Mouse (Mus musculus) small intestine, adult 2 months (tissue): Measurements from ENCODE around the gene Atf6b. TPM values are rescaled to one million over a fixed set of nuclear protein-coding genes. Genes with fewer than 3 reads are reported as not detected.

Source experiments
- H3K27ac ChIP-seq: fragments of 200-500 bp; 2 replicates; pipeline ENCODE4 v1.5.1; 2012; ENCODE audit warnings: low read depth, low read length, control low read depth, inconsistent platforms; ENCODE audit not compliant: insufficient read depth
- H3K27me3 ChIP-seq: fragments of 200-500 bp; 2 replicates; pipeline ENCODE4 v1.6.1; 2012; ENCODE audit warnings: mild to moderate bottlenecking, moderate library complexity, low read length, inconsistent platforms; ENCODE audit not compliant: control insufficient read depth, insufficient read depth
- H3K36me3 ChIP-seq: fragments of 200-500 bp; 2 replicates; pipeline ENCODE4 v1.6.1; 2012; ENCODE audit warnings: mild to moderate bottlenecking, low read length, control low read depth, inconsistent platforms; ENCODE audit not compliant: control insufficient read depth, insufficient read depth
- H3K4me1 ChIP-seq: fragments of 200-500 bp; 2 replicates; pipeline ENCODE4 v1.6.1; 2012; ENCODE audit warnings: low read length, inconsistent platforms, mixed read lengths; ENCODE audit not compliant: control insufficient read depth, insufficient read depth, insufficient read length
- H3K4me3 ChIP-seq: fragments of 200-500 bp; 2 replicates; pipeline ENCODE4 v1.5.1; 2012; ENCODE audit warnings: low read depth, mild to moderate bottlenecking, control low read depth, inconsistent platforms, low read length, moderate library complexity
- CTCF ChIP-seq: fragments of 200-500 bp; IDR thresholded peaks from 2 replicates; pipeline ENCODE4 v1.5.1; 2012; ENCODE audit warnings: low read depth, mild to moderate bottlenecking, control low read depth, inconsistent platforms, low read length, moderate library complexity, mixed read lengths; ENCODE audit not compliant: insufficient replicate concordance, insufficient read length; ENCODE audit errors: extremely low read depth
- POLR2A ChIP-seq: fragments of 200-500 bp; IDR thresholded peaks from 2 replicates; pipeline ENCODE4 v1.6.1; 2012; ENCODE audit warnings: low read depth, mild to moderate bottlenecking, control low read depth, inconsistent platforms, low read length, moderate library complexity
- WGBS: fragments of 180-500 bp; shearing (Covaris S2); methylation state at CpG from one replicate; pipeline ENCODE4 v1.1.7; 2018; 5-methylcytosine and 5-hydroxymethylcytosine counted together
- polyA plus RNA-seq: library from polyadenylated mRNA; depleted of rRNA; stranded (reverse); fragments of >200 nt; gene quantifications from 2 replicates; pipeline ENCODE4 v1.2.3, GENCODE M21; 2012

The Atf6b gene
- polyA plus RNA-seq, 1 experiment = 48.0 TPM

DNA sequence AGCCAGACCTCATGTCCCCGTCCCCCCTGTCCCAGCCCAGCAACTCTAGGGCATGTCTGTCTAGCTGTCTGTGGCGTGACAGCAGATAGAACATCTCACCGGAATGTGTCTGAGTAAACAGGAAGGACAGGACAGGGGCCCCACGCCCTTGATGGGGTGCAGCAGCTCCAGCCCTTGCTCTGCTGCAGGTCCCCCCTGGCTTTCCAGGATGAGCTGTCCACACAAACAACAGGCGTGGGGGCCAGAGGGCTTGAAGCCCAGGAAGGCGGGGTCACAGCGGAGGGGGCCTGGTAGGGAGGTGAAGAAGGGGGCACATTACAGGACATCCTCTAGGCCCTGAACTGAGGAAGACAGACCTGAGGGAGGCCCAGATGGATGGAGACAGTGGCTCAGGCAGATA, 8.2 kb downstream of the Atf6b start:
- Histone ChIP-seq H3K27me3 (no peaks in the 10 kb centered on the region), H3K27ac (peak overlapping the region; percentile 67), H3K4me3 (no peak overlapping the region), H3K4me1 (peaks cover 7% of the 10 kb centered on the region), H3K36me3 (peaks cover 32% of the 10 kb centered on the region)
- WGBS = 70% methylated on average over 7 of the region's 7 CpGs
- no peak for TF ChIP-seq CTCF

GRCm38 (mm10) chr17:34655581-34655991, 8.6 kb downstream of the Atf6b start:
- Histone ChIP-seq H3K36me3 (peaks cover 29% of the 10 kb centered on the region), H3K27me3 (peaks cover 2% of the 10 kb centered on the region; the same call in 1 of the 2 replicates), H3K4me3 (no peak overlapping the region), H3K27ac (peak overlapping the region; percentile 67), H3K4me1 (peaks cover 7% of the 10 kb centered on the region)
- WGBS = 27% methylated on average over 4 of the region's 4 CpGs
- no peak for TF ChIP-seq POLR2A
- TF ChIP-seq CTCF = peak; percentile 6; the same call in 1 of the 2 replicates

DNA sequence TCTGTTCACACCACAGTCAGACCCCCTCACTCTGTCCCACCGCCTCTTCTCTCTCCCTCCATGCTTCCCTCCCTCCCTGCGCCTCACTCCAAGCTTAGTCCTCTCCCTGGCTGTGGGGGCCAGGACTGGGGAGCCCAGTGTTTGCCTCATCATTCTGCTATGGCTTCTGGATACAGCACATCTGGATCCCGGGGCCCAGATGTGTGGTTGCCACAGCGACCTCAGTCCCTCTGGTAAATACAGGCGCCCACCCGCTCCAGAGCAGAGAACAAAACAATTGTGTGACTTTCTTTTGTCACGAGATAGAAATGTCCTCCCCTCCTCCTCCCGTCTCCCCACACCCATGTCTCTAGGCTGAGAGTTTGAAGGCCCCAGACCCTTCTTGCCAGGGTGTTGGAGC, 9.7 kb downstream of the Atf6b start:
- WGBS = 50% methylated on average over 8 of the region's 8 CpGs
- H3K4me3 ChIP-seq = no peak overlapping the region
- H3K27me3 ChIP-seq = peaks cover 4% of the 10 kb centered on the region; the same call in 1 of the 2 replicates
- H3K27ac ChIP-seq = peak overlapping the region; percentile 58
- H3K36me3 ChIP-seq = peaks cover 19% of the 10 kb centered on the region
- TF ChIP-seq POLR2A = no peak
- peaks cover 15% of the 10 kb centered on the region for H3K4me1 ChIP-seq

GRCm38 (mm10) chr17:34657271-34657670, 10.3 kb downstream of the Atf6b start:
- Histone ChIP-seq H3K36me3 (peaks cover 13% of the 10 kb centered on the region), H3K27ac (no peak overlapping the region), H3K27me3 (peaks cover 4% of the 10 kb centered on the region; the same call in 1 of the 2 replicates), H3K4me1 (peaks cover 15% of the 10 kb centered on the region), H3K4me3 (no peak overlapping the region)
- TF ChIP-seq CTCF (no peak), POLR2A (no peak)
- 32% methylated on average over 2 of the region's 2 CpGs for WGBS

- H3K4me3 ChIP-seq = no peak overlapping the region
- WGBS = 51% methylated on average over 2 of the region's 2 CpGs
- peaks cover 4% of the 10 kb centered on the region; the same call in 1 of the 2 replicates for H3K27me3 ChIP-seq
- no peak for TF ChIP-seq CTCF
- TF ChIP-seq POLR2A = no peak
- H3K36me3 ChIP-seq = peaks cover 7% of the 10 kb centered on the region
- no peak overlapping the region for H3K27ac ChIP-seq
- peaks cover 17% of the 10 kb centered on the region for H3K4me1 ChIP-seq
Observed at GRCm38 (mm10) chr17:34658145-34658544, 11.2 kb downstream of the Atf6b start.

GRCm38 (mm10) chr17:34658591-34658990, 11.6 kb downstream of the Atf6b start:
- 80% methylated on average over 3 of the region's 3 CpGs for WGBS
- Histone ChIP-seq H3K4me3 (no peak overlapping the region), H3K36me3 (peaks cover 4% of the 10 kb centered on the region), H3K27me3 (peaks cover 4% of the 10 kb centered on the region; the same call in 1 of the 2 replicates), H3K27ac (no peak overlapping the region), H3K4me1 (peaks cover 17% of the 10 kb centered on the region)
- TF ChIP-seq POLR2A (no peak), CTCF (no peak)

GRCm38 (mm10) chr17:34659181-34659896, 12.4 kb downstream of the Atf6b start:
- peaks cover 17% of the 10 kb centered on the region for H3K4me1 ChIP-seq
- H3K27ac ChIP-seq = no peak overlapping the region
- WGBS = 42% methylated on average over 12 of the region's 12 CpGs
- no peak for TF ChIP-seq POLR2A
- no peak for TF ChIP-seq CTCF
- peaks cover 4% of the 10 kb centered on the region; the same call in 1 of the 2 replicates for H3K27me3 ChIP-seq
- no peak overlapping the region for H3K4me3 ChIP-seq
- H3K36me3 ChIP-seq = peaks cover 1% of the 10 kb centered on the region; the same call in 1 of the 2 replicates
